Mouse (Mus musculus) B cell, adult 2 months (primary cell): ENCODE measurements around the gene Gm26558.
A peak's percentile ranks its signal among the peaks of the same experiment; 100 is the strongest.

Experiments
- DNase-seq, 2 experiments: peaks; one replicate each; pipeline ENCODE4 v3.0.0; 2022

Gm26558 gene

GRCm38 (mm10) chr2:70647681-70648080, 14.2 kb downstream of the Gm26558 start:
- DNase-seq, result no peak

GRCm38 (mm10) chr2:70645266-70645780, 16.6 kb downstream of the Gm26558 start:
- DNase-seq, result no peak

GRCm38 (mm10) chr2:70642971-70643565, 18.8 kb downstream of the Gm26558 start:
- DNase-seq, result no peak

GRCm38 (mm10) chr2:70640968-70641367, 20.9 kb downstream of the Gm26558 start:
- no peak for DNase-seq

- DNase-seq, result no peak
These were observed 27.7 kb downstream of the Gm26558 start for GRCm38 (mm10) chr2:70634028-70634690.

GRCm38 (mm10) chr2:70632412-70632811, 29.5 kb downstream of the Gm26558 start:
- no peak for DNase-seq

- DNase-seq, result no peak
These were observed 30.6 kb downstream of the Gm26558 start for GRCm38 (mm10) chr2:70631321-70631720.

GRCm38 (mm10) chr2:70629921-70630320, 32.0 kb downstream of the Gm26558 start:
- DNase-seq, result peak; percentile 63 to 68

- DNase-seq, result peak; percentile 40
These were observed 32.6 kb downstream of the Gm26558 start for GRCm38 (mm10) chr2:70629339-70629761.

GRCm38 (mm10) chr2:70628397-70628796, 33.5 kb downstream of the Gm26558 start:
- DNase-seq, result peak; percentile 39 to 44

- DNase-seq, result no peak
These were observed 36.1 kb downstream of the Gm26558 start for GRCm38 (mm10) chr2:70625761-70626160.

GRCm38 (mm10) chr2:70622244-70622643, 39.7 kb downstream of the Gm26558 start:
- no peak for DNase-seq

- DNase-seq, result peak; percentile 81 to 84
These were observed 41.7 kb downstream of the Gm26558 start for GRCm38 (mm10) chr2:70620225-70620624.

- DNase-seq, result peak; percentile 42 to 44
These were observed 42.6 kb downstream of the Gm26558 start for GRCm38 (mm10) chr2:70619232-70619835.

GRCm38 (mm10) chr2:70616617-70617016, 45.3 kb downstream of the Gm26558 start:
- no peak for DNase-seq

- no peak for DNase-seq
These were observed 45.8 kb downstream of the Gm26558 start for GRCm38 (mm10) chr2:70616076-70616475.

GRCm38 (mm10) chr2:70614745-70615351, 47.1 kb downstream of the Gm26558 start:
- DNase-seq, result peak; percentile 85 to 88
